Mouse (Mus musculus): Measurements from ENCODE around the gene Vmn1r12. TPM values are rescaled to one million over a fixed set of nuclear protein-coding genes. Genes with fewer than 3 reads are reported as not detected.
"Not testable (repeated sequence)": the region's sequence is repeated elsewhere in the genome, so short reads cannot be mapped to it uniquely, and the experiment has no call there.

The Vmn1r12 gene
- not detected in 2 replicates for polyA plus RNA-seq (2014; fragmentation: Nextera tagmentation; extraction: Ambion mirVana)

DNA sequence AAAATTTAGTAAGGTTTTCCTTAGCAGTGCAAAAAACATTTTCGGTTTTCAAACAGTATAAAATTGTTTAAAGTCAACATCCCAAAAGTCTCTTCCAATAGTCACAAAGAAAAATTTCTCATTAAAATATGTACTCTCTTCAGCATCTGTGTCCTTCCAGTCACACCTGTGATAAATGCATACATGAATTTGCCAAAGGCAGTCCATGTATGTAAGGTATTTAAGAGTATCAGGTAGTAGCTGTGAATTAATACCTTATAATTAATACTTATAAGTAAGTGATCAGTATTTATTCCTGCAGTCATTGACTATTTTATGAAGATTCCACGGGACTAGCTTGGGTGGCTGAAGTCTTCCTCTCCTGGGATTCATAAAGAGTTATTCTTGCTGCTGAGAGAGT lies at the start of gene Vmn1r12:
TSS of gene Vmn1r12 (plus strand) at position 301 of the 400 bp plus-strand sequence.
- no peaks in the 10 kb centered on the region for H3K4me1 ChIP-seq (ENCODE audit: control insufficient read depth in 2 of 2, insufficient read depth in 2 of 2, low read length in 2 of 2)
- ATAC-seq (ENCODE audit: insufficient number of reproducible peaks, insufficient read depth, low FRiP score, low read depth): no peak
- no peak within 1 kb of the TSS for H3K4me2 ChIP-seq (ENCODE audit: low read length)
- no peak within 1 kb of the TSS for H3K9ac ChIP-seq (ENCODE audit: low read length)
- H3K27ac ChIP-seq (replicated peaks in 1 of 2; ENCODE audit: control insufficient read depth in 1 of 2, insufficient read depth in 1 of 2, low read depth in 2 of 2, low read length in 2 of 2): no peak within 1 kb of the TSS
- H3K27me3 ChIP-seq (ENCODE audit: control insufficient read depth, insufficient read depth, low read length): no peaks in the 10 kb centered on the region
- H3K36me3 ChIP-seq (ENCODE audit: control insufficient read depth, insufficient read depth, low read length): no peaks in the 10 kb centered on the region
- no peak within 1 kb of the TSS for H3K4me3 ChIP-seq (ENCODE audit: control insufficient read depth in 1 of 2, insufficient read depth in 1 of 2, low read depth in 1 of 2, low read length in 2 of 2)
- 68% methylated on average over 2 of the region's 2 CpGs for WGBS
- H3K9me3 ChIP-seq (ENCODE audit: control insufficient read depth, low read length): no peaks in the 10 kb centered on the region

DNA sequence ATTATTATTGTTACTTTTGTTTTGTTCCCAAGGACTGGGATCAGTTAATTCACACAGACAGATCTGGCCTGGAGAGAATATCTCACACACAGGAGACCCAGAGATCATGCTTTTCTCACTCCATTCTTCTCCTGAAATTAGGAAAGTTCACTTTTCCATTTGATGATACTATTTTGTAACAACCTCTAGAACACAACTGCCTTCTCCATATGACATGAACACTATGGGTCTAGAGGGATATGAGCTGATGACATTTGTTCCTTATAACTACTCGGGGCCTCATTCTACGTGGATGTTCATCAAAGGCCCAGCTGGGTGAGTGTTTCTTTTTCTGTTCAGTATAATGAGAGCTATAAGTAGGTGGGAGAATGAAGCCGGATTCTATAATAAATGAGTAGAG lies 47.6 kb upstream of the Vmn1r12 start, which contains the start of gene Vmn1r10:
TSS of gene Vmn1r10 (plus strand) at position 301 of the 400 bp plus-strand sequence.
- Histone ChIP-seq H3K27me3 (ENCODE audit: control insufficient read depth, insufficient read depth, low read length) (no peaks in the 10 kb centered on the region), H3K36me3 (ENCODE audit: control insufficient read depth, insufficient read depth, low read length) (no peaks in the 10 kb centered on the region), H3K4me1 (ENCODE audit: control insufficient read depth in 2 of 2, insufficient read depth in 2 of 2, low read length in 2 of 2) (no peaks in the 10 kb centered on the region), H3K9ac (ENCODE audit: low read length) (no peak within 1 kb of the TSS), H3K27ac (replicated peaks in 1 of 2; ENCODE audit: control insufficient read depth in 1 of 2, insufficient read depth in 1 of 2, low read depth in 2 of 2, low read length in 2 of 2) (no peak within 1 kb of the TSS), H3K9me3 (ENCODE audit: control insufficient read depth, low read length) (no peaks in the 10 kb centered on the region), H3K4me2 (ENCODE audit: low read length) (no peak within 1 kb of the TSS), H3K4me3 (ENCODE audit: control insufficient read depth in 1 of 2, insufficient read depth in 1 of 2, low read depth in 1 of 2, low read length in 2 of 2) (no peak within 1 kb of the TSS)
- WGBS: 68% methylated on average over 3 of the region's 3 CpGs
- ATAC-seq (ENCODE audit: insufficient number of reproducible peaks, insufficient read depth, low FRiP score, low read depth): no peak

DNA sequence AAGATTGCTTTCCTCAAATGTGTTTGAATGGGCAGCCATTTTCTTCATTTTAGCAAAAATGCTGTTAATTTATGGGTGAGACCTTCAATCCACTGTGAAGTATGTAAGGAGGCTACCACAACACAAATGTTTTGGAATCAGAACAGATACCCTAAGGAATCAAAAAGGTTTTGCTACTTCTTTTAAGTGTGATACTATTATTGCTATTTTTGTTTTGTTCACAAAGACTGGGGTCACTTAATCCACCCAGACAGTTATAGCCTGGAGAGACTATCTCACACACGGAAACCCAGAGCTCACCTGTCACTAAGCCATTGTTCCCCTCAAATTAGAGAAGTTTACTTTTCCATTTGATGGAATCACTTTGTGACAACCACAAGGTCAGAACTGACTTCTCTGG lies 23.6 kb upstream of the Vmn1r12 start, which contains the start of gene Vmn1r11:
TSS of gene Vmn1r11 (plus strand) at position 301 of the 400 bp plus-strand sequence.
- WGBS: 50% methylated on average over 1 of the region's 1 CpGs
- no peak within 1 kb of the TSS for H3K4me2 ChIP-seq (ENCODE audit: low read length)

DNA sequence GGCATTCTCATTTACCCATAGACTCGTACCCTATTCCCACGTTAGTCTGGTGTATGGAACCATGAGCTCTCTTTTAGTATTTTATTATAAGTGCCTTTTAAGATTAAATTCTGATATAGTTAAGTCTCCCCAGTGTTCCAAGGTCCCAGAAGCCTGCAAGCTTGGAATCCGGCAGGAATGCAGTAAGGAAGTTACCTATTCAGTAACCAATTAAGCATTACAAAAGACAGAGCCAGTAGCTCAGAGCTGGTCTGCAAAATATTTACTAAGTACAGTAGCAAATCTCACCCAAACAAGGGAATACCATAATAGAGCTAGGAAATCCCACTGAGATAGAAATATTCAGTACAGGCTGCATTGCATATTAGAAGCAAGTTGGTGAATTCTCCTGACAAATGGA lies 33.3 kb downstream of the Vmn1r12 start:
- not testable (repeated sequence) for H3K9me3 ChIP-seq (ENCODE audit: control insufficient read depth, low read length); H3K4me2 ChIP-seq (ENCODE audit: low read length); H3K27ac ChIP-seq (replicated peaks in 1 of 2; ENCODE audit: control insufficient read depth in 1 of 2, insufficient read depth in 1 of 2, low read depth in 2 of 2, low read length in 2 of 2); ATAC-seq (ENCODE audit: insufficient number of reproducible peaks, insufficient read depth, low FRiP score, low read depth); H3K27me3 ChIP-seq (ENCODE audit: control insufficient read depth, insufficient read depth, low read length); H3K4me1 ChIP-seq (ENCODE audit: control insufficient read depth in 2 of 2, insufficient read depth in 2 of 2, low read length in 2 of 2); H3K36me3 ChIP-seq (ENCODE audit: control insufficient read depth, insufficient read depth, low read length); H3K9ac ChIP-seq (ENCODE audit: low read length); H3K4me3 ChIP-seq (ENCODE audit: control insufficient read depth in 1 of 2, insufficient read depth in 1 of 2, low read depth in 1 of 2, low read length in 2 of 2)
- 61% methylated on average over 3 of the region's 3 CpGs for WGBS

More for the DNA sequence above, 23.6 kb upstream of the Vmn1r12 start, which contains the start of gene Vmn1r11:
- no peak for ATAC-seq (ENCODE audit: insufficient number of reproducible peaks, insufficient read depth, low FRiP score, low read depth)
- Histone ChIP-seq H3K9me3 (ENCODE audit: control insufficient read depth, low read length) (no peaks in the 10 kb centered on the region), H3K4me1 (ENCODE audit: control insufficient read depth in 2 of 2, insufficient read depth in 2 of 2, low read length in 2 of 2) (no peaks in the 10 kb centered on the region), H3K27ac (replicated peaks in 1 of 2; ENCODE audit: control insufficient read depth in 1 of 2, insufficient read depth in 1 of 2, low read depth in 2 of 2, low read length in 2 of 2) (no peak within 1 kb of the TSS), H3K36me3 (ENCODE audit: control insufficient read depth, insufficient read depth, low read length) (no peaks in the 10 kb centered on the region), H3K4me3 (ENCODE audit: control insufficient read depth in 1 of 2, insufficient read depth in 1 of 2, low read depth in 1 of 2, low read length in 2 of 2) (no peak within 1 kb of the TSS), H3K27me3 (ENCODE audit: control insufficient read depth, insufficient read depth, low read length) (no peaks in the 10 kb centered on the region), H3K9ac (ENCODE audit: low read length) (no peak within 1 kb of the TSS)

DNA sequence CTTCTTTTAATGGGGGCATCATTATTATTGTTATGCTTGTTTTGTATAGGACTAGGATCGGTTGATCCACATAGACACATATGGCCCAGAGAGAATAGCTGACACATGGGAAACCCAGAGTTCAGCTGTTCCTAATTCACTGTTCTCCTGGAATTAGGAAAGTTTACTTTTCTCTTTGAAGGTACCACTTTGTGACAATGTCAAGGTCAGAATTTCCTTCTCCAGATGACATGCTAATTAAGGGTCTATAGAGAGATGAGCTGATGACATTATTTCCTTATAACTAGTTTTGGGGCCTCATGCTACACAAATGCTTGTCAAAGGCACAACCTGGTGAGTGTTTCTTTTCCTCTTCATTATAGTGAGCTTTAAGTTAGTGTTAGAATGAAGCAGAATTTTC lies 46.3 kb downstream of the Vmn1r12 start, which contains the start of gene Vmn1r13:
TSS of gene Vmn1r13 (plus strand) at position 301 of the 400 bp plus-strand sequence.
- 90% methylated on average over 1 of the region's 1 CpGs for WGBS
- ATAC-seq (ENCODE audit: insufficient number of reproducible peaks, insufficient read depth, low FRiP score, low read depth): not testable (repeated sequence)

More for the DNA sequence above, 46.3 kb downstream of the Vmn1r12 start, which contains the start of gene Vmn1r13:
- not testable (repeated sequence) for H3K27me3 ChIP-seq (ENCODE audit: control insufficient read depth, insufficient read depth, low read length); H3K4me3 ChIP-seq (ENCODE audit: control insufficient read depth in 1 of 2, insufficient read depth in 1 of 2, low read depth in 1 of 2, low read length in 2 of 2); H3K36me3 ChIP-seq (ENCODE audit: control insufficient read depth, insufficient read depth, low read length); H3K4me1 ChIP-seq (ENCODE audit: control insufficient read depth in 2 of 2, insufficient read depth in 2 of 2, low read length in 2 of 2); H3K9me3 ChIP-seq (ENCODE audit: control insufficient read depth, low read length); H3K27ac ChIP-seq (replicated peaks in 1 of 2; ENCODE audit: control insufficient read depth in 1 of 2, insufficient read depth in 1 of 2, low read depth in 2 of 2, low read length in 2 of 2); H3K4me2 ChIP-seq (ENCODE audit: low read length); H3K9ac ChIP-seq (ENCODE audit: low read length)

Other genes with a start within 250 kb of the Vmn1r12 start
- 72.8 and 74.8 TPM in 2 replicates for gene Nt5c3, start 233.0 kb upstream of the Vmn1r12 start, polyA plus RNA-seq (2014; fragmentation: Nextera tagmentation; extraction: Ambion mirVana)
- 0.09 and 0.19 TPM in 2 replicates for gene Vmn1r4, start 232.9 kb upstream of the Vmn1r12 start, polyA plus RNA-seq (2014; fragmentation: Nextera tagmentation; extraction: Ambion mirVana)
- gene Vmn1r5, start 186.6 kb upstream of the Vmn1r12 start, polyA plus RNA-seq (2014; fragmentation: Nextera tagmentation; extraction: Ambion mirVana): not detected in 2 replicates
- not detected in 2 replicates for gene Vmn1r6, start 159.7 kb upstream of the Vmn1r12 start, polyA plus RNA-seq (2014; fragmentation: Nextera tagmentation; extraction: Ambion mirVana)
- not detected in 2 replicates for gene Vmn1r7, start 131.6 kb upstream of the Vmn1r12 start, polyA plus RNA-seq (2014; fragmentation: Nextera tagmentation; extraction: Ambion mirVana)
- gene Vmn1r8, start 124.6 kb upstream of the Vmn1r12 start, polyA plus RNA-seq (2014; fragmentation: Nextera tagmentation; extraction: Ambion mirVana): not detected in 2 replicates
- gene Vmn1r9, start 90.1 kb upstream of the Vmn1r12 start, polyA plus RNA-seq (2014; fragmentation: Nextera tagmentation; extraction: Ambion mirVana): not detected in 2 replicates
- gene Vmn1r10, start 47.5 kb upstream of the Vmn1r12 start, polyA plus RNA-seq (2014; fragmentation: Nextera tagmentation; extraction: Ambion mirVana): not detected in 2 replicates
- not detected in 2 replicates for gene Vmn1r11, start 23.5 kb upstream of the Vmn1r12 start, polyA plus RNA-seq (2014; fragmentation: Nextera tagmentation; extraction: Ambion mirVana)
- not detected in 2 replicates for gene Vmn1r13, start 46.4 kb downstream of the Vmn1r12 start, polyA plus RNA-seq (2014; fragmentation: Nextera tagmentation; extraction: Ambion mirVana)
- not detected in 2 replicates for gene Vmn1r14, start 74.8 kb downstream of the Vmn1r12 start, polyA plus RNA-seq (2014; fragmentation: Nextera tagmentation; extraction: Ambion mirVana)
- gene Vmn1r15, start 101.0 kb downstream of the Vmn1r12 start, polyA plus RNA-seq (2014; fragmentation: Nextera tagmentation; extraction: Ambion mirVana): not detected in 2 replicates
- gene Vmn1r16, start 172.6 kb downstream of the Vmn1r12 start, polyA plus RNA-seq (2014; fragmentation: Nextera tagmentation; extraction: Ambion mirVana): not detected in 2 replicates
- gene Vmn1r17, start 206.8 kb downstream of the Vmn1r12 start, polyA plus RNA-seq (2014; fragmentation: Nextera tagmentation; extraction: Ambion mirVana): not detected in 2 replicates
- not detected in 2 replicates for gene Vmn1r18, start 238.9 kb downstream of the Vmn1r12 start, polyA plus RNA-seq (2014; fragmentation: Nextera tagmentation; extraction: Ambion mirVana)
- gene Vmn1r19, start 246.9 kb downstream of the Vmn1r12 start, polyA plus RNA-seq (2014; fragmentation: Nextera tagmentation; extraction: Ambion mirVana): not detected in 2 replicates

All from heart, embryonic 14.5 days (tissue).